Mouse (Mus musculus) lung, postnatal 36 days (tissue): ENCODE measurements around the gene Adck1.
A peak's percentile ranks its signal among the peaks of the same experiment; 100 is the strongest.
"Not testable (repeated sequence)": the region's sequence is repeated elsewhere in the genome, so short reads cannot be mapped to it uniquely, and the experiment has no call there.

Experiments used
- DNase-seq: peaks from one replicate; pipeline ENCODE4 v3.0.0; 2022; ENCODE audit warnings: mixed read lengths

The Adck1 gene

DNA sequence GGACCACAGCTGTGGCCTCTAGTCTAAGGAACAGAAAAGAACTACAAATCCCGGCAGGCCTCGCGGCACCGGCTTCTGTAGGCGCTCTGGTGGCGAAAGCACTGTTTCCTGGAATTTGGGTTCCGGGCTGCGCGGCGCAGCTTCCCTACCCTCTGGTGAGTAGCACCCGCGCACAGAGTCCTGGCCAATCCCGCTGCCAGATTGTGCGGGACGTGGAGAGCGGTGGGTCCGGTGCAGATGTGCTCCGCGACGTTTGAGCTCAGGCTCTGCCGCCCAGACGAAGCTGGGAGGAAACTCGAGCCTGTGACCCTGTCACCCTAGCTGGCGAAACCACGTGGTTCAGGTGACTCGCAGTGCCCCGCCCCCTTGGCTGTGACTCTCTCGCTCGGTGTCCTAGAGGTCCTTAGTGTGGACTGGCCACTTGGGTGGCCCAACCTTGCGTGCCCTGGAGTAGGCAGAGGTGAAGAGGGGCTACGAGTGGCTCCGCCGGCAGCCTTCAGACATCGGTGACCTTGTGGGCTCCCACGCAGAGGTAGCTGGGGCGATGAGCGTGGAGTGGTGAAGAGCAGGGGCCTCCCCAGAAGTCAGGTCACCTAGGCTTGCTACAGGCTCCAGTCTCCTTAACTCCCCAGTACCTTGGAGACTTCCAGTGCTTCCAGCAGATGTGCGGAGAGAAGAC, at the start of gene Adck1:
Gene Adck1 (plus strand): TSS at position 114 of the 679 bp plus-strand sequence.
- DNase-seq, result peak; percentile 97

DNA sequence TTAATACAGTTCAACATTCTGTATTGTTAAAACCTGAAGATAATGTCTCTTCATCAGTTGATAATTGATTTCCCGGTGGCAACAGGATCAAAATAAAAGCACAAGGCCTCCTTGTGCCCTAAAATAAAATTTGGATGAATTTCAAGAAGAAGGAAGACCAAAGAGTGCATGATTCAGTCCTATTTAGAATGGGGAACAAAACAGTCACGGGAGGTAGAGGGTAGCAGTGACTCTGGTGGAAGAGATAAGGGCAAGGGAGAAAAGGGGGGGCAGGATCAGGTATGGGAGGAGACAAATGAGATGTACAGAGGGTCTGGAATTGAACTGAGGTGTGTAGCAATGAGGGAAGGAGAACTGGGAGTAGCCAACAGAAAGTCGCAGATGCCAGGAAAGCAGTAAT, 45.8 kb upstream of the Adck1 start:
- DNase-seq, result no peak

DNA sequence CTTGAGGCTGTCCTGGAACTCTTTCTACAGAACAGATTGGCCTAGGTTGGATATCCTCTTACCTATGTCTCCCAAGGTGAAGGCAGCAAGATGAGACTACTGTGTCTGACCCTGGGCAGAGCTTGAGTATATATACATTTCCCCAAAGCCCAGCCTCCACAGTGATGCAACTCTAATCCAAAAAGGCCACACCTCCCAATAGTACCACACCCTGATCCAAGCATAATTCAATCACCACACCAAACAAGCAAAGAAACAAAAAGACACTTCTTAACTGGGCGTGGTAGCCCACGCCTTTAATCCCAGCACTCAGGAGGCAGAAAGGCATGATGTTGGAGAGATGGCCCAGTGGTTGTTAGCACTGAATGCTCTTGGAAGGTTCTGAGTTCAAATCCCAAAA, 36.4 kb upstream of the Adck1 start, which contains the start of gene Gm5039:
Gene Gm5039 (minus strand): TSS at position 101 of the 400 bp plus-strand sequence.
- not testable (repeated sequence) for DNase-seq

- not testable (repeated sequence) for DNase-seq
Measured at GRCm38 (mm10) chr12:88336662-88337413, 23.5 kb upstream of the Adck1 start.

- DNase-seq, result not testable (repeated sequence)
Measured at GRCm38 (mm10) chr12:88341286-88341685, 19.1 kb upstream of the Adck1 start.

DNA sequence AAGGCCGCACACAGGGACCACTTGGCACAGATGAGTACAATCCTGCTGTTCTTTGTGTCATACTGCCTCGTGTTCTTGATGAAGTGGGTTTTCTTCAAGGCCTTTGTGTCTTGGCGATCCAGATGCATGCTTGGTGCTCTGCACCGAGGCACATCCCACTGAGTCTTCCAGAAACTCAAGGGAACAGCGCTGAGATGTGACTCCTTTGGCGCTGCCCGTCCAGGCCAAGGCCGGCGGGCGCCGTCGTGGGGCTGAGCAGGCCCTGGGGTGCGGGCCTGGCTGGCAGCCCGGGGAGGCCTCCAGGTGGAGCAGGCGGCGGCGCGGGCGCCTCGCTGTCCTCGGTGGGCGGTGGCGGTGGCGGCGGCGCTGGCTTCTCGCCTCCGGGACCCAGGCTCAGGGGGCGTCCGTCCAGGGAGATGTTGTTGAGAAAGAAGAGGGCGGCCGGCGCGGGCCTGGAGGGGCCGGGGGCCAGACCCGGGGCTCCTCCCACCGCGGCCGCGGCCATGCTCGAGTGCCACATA, 6.1 kb upstream of the Adck1 start:
- DNase-seq, result no peak

GRCm38 (mm10) chr12:88361120-88361445, 729 bp downstream of the Adck1 start:
- DNase-seq, result no peak

DNA sequence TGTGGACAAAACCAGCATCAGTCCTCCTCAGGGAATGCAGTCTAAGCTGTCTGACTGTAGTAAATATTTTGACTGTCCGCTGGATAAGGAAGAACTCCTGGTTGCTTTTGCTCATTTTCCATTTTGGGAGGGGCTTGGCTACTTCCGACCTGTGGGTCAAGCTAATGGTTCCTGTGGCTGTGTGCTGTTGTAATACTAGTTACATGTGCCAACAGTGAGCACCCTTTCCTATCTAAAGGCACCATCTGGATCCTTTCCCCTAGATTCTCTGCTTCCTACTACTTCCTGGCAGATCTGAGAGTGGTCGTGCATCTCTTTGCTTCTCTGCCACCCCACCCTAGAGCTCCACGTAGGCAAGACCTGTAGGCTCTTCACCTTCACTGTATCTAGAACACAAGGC, 7.3 kb downstream of the Adck1 start:
- no peak for DNase-seq

GRCm38 (mm10) chr12:88368618-88369017, 8.3 kb downstream of the Adck1 start:
- no peak for DNase-seq

GRCm38 (mm10) chr12:88369690-88370089, 9.3 kb downstream of the Adck1 start:
- not testable (repeated sequence) for DNase-seq

DNA sequence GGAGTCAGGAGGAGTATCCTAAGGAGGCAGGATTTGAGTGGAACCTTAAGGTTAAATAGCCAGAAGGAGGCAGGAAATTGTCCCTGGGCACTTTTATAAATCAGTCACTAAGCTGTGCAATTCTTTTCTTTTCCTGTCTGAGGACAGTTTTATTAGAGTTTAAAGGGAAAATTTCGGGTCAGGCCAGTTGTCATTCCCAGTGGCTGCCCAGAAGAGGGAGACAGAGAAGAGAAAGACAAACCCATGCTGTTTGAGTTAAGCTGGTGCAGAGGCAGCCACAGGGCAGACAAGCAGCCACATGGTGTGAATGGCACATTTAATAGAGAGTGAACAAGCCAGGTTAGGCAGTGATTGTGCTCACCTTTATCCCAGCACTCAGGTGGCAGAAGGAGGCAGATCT, 10.0 kb downstream of the Adck1 start:
- not testable (repeated sequence) for DNase-seq

- DNase-seq, result no peak
Measured at GRCm38 (mm10) chr12:88372018-88372417, 11.7 kb downstream of the Adck1 start.

- no peak for DNase-seq
Measured at GRCm38 (mm10) chr12:88376820-88377219, 16.5 kb downstream of the Adck1 start.

DNA sequence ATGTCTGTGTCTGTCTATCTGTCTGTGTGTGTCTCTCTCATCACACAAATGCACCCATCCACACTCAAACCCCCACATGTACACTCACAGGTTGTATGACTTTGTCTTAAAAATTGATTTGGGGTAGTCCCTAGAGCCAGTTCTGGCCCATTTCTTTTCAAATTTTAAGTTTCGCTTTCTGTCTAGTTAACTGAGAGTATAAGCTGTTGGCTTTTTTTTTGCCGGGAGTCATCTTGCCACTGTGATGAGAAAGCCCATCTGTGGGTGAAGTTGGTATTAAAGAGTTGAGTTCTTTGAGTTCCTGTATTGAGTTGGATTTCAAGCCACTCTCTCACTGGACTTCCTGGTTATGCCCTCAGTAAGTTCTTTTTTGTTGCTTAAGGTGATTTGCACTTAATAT, 17.9 kb downstream of the Adck1 start:
- DNase-seq, result no peak

GRCm38 (mm10) chr12:88388832-88389231, 28.5 kb downstream of the Adck1 start:
- no peak for DNase-seq

GRCm38 (mm10) chr12:88398658-88399057, 38.3 kb downstream of the Adck1 start:
- DNase-seq, result no peak

GRCm38 (mm10) chr12:88403541-88403940, 43.2 kb downstream of the Adck1 start:
- peak; percentile 18 for DNase-seq

GRCm38 (mm10) chr12:88405113-88405512, 44.8 kb downstream of the Adck1 start:
- peak; percentile 76 for DNase-seq

- no peak for DNase-seq
Measured at GRCm38 (mm10) chr12:88407996-88408322, 47.6 kb downstream of the Adck1 start.

GRCm38 (mm10) chr12:88408323-88409047, 48.1 kb downstream of the Adck1 start:
- DNase-seq, result peak; percentile 7

DNA sequence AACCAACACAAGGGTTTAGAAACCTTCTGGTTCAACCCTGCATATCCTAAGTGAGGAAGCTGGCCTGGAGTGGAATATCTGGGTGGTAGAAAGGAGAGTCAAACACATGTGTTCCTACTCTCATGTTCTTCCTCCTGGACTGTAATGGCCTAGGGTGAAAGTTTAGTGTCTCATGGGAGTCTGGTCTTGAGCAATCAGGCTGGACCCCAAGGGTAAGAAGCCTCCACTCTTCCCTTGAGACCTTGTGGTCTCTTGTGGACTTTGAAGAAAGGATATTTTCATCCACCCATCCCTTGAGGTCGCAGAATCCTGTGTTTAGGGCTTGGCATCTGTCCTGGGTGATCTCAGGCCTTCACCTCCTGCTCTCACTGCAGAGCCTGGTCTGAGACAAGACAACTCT, 52.9 kb downstream of the Adck1 start:
- DNase-seq, result no peak

GRCm38 (mm10) chr12:88419912-88420621, 59.7 kb downstream of the Adck1 start:
- DNase-seq, result no peak

DNA sequence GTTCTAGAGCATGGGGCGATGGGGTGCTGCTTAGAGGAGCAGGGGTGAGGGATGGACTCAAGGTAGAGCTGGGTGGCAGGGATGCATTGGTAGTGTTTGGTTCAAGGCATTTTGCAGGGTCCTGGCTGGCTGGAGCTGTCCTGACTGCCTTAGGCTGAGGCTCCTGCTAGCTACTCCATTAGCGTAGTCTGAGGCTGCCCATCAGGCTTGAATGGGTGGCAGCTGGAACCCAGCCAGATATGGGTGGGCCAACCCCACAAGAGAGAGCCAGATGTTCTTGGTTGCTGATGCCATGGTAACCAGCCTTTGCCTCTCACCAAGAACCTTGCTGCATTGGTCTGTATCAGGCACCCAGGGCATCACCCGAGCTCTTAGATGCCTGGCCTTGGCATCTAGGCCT, 66.6 kb downstream of the Adck1 start:
- no peak for DNase-seq
